Mouse (Mus musculus) heart, adult 18-20 months (tissue): ENCODE results near the gene Slc10a6. TPM values are rescaled to one million over a fixed set of nuclear protein-coding genes. Genes with fewer than 3 reads are reported as not detected.

ENCODE experiments used
- DNase-seq, 2 experiments: peaks; one replicate each; pipeline ENCODE4 v3.0.0; 2021 to 2022; ENCODE audit warnings: mixed read lengths in 1 of 2
- total RNA-seq, 2 experiments: library from RNA; stranded (reverse); gene quantifications; 2 replicates each; pipeline ENCODE4 v1.2.3; 2021

The Slc10a6 gene
- total RNA-seq, 2 experiments from 2014 or later = 8.2 to 10.1 TPM

DNA sequence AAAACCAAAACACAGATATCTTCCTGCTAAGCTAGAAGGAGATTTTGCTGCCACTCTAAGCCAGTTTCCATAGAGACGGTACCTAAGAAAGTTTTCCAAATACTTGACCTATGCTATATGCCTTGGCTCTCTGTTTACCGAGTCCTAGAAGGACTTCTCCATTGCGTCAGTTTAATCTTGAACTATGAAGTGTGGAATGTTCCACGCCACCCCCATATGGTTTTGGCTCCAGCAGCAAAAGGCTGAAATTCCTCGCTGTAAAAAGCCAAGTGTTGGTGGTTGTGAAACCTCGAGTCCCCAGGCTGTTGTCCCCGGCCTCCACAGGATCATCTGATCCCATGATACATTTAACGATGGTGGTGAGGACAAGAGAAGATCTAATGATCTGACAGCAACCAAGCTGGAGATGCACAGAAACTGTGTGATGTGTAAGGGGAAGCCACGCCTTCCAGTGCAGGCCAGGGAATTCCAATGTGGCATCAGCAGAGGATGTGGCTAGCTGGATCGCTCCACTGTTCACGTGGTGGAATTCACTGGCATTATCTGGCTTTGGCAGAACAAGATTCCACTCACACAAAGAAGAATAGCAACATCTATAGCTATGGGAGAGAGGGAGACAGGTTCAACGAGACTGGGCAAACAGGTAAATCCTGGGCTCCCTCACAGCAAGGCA, 8.8 kb downstream of the Slc10a6 start:
- peak; percentile 68 to 78 for DNase-seq

DNA sequence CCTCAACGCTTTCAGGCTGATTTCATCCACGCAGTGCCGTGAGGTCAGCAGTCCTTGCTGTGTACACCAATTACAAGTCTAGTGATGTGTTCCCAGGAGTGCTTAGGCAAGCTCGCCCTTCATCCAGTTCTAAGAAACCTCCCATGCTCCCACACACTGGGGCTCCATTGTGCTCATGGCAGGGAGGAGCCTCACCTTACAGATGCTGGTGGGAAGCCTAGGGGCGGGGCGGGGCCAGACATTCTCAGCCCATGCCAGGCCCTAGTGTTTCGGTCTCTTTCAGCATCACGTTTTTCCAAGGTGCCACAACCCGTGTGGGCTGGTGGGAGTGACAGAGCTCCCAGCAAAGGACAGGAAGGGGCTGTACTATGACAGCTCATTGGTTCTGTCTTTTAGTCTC, 12.0 kb downstream of the Slc10a6 start:
- DNase-seq = no peak

DNA sequence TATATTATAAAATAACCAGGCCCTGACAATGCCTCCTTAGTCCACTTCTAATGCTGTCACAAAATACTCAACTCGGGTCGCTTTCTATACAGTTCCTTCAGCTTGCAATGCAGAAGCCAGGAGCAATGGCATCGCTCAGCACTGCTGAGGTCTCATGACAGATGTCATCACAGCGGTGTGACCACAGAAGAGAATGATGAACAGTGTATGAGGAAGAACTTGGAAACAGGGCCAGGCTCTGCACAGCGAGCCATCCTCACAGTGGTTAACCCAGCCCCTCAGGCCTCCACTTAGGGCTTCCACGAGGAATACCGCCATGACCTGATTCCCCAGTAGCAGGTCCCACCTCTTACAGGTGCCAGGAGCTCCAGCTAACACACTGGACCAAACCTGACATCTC, 14.8 kb downstream of the Slc10a6 start:
- DNase-seq = no peak

DNA sequence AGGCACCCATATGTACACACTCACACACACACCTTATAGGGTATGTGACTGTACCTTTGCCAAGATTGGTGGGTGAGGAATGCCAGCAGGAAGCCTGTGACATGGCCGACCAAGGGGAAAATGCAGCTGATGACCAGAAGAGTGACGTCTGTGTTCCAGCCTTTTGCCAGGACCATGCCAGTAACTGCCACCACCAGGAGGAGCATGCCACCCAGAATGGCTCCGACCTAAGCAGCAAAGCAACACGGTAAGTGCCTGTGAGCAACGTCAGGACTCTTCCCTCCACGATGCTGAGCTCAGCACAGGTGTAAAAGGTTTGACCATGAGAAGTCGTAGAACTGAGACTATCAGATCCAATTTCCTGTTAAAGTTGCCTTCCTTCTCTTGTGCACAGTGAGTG, 16.9 kb downstream of the Slc10a6 start:
- no peak for DNase-seq

DNA sequence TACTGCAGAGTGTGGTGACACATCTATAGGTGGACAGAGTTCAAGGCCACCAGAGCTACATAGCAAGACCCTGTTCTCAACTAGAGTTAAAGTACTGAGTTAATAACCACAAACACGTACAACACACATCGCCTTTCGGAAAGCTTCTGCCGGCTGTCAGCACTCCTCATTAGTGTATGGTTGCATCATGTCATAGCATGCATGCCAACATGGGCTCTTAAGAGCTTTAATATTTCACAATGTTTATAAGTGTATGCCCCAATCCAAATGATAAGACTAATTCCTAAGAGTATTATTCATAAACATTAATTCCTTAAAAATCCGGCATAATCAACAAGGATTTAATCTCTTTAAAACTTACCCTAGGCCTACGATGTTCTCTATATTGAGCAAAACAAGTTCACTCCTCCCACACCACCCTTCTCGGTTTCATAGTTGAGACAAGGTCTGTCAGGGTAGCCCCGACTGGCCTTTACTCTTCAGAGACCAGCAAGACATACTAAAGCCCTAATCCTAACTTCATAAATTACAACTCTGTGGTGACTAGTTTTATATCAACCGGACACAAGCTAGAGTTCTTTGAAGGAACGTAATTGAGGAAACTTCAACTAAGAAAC, 18.2 kb downstream of the Slc10a6 start:
- no peak for DNase-seq

DNA sequence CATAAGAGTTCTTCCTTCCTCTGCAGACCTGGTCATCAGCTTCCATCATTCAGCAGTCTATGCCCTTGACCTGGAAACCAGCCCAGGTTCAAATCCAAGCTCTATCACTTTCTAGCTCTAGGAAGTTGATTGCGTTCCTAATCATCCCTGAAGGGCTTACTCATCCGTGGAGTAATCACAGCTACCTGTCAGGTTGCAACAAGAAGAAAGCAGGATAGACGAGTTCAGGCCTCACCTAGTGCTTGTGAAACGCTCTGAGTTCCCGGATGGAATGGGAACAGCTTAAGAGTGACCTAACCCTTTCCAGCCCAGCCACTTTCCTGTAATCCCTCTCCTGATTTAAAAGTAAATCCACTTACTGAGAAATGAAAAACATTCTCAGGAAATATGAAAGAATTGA, 19.1 kb downstream of the Slc10a6 start:
- DNase-seq = no peak

DNA sequence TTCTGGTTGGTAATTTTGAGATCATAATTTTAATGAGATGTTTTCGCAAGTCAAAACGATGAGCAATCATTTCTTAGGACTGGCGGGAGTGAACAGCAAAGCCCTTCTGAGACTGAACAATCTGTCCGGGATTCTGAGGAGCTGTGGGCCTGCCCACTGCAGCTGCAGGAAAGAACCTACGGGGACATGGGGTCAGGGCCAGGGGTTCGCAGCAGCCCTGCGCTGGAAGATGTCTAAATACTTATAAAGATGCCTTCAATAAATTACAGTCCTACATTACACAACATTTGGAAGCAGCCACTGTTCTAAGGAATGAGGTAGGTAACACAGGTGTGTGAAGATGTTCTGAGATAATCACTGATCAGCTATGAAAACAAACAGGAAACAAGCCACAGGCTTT, 23.5 kb downstream of the Slc10a6 start:
- no peak for DNase-seq

DNA sequence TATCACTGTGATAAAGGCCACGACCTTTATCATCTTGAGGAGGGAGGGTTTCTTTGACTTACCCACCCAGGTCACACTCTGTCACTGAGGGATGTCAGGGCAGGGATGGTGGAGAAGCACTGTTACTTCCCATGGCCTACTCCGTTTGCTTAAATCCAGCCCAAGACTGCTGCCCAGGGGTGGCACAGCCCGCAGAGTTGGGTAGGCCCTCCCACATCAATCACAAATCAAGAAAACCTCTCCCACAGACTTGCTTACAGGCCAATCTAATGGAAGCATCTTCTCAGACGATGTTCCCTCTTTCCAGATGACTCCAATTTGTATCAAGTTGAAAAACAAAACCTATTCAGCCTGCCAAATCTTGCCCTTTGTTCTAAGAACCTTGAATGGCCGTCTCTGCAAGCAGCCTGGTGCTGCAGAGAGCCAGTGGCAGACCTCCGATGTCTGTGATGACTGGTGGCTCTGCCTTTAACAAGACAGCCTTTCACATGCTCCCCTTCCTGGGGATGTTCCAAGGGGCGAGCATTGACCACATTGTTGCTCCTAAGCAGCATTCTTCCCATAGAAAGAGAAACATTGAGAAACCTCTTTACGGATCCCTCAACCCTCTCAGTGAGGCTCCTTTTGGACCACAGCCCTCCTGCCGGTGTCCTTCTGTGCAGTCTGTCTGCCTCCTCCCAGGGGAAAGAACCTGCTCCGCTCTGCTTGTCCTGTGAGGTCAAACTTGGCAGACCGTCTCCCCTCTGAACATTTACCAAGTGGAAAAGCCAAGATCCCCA, 25.9 kb downstream of the Slc10a6 start:
- peak in 1 of 2 experiments; percentile 48 for DNase-seq

DNA sequence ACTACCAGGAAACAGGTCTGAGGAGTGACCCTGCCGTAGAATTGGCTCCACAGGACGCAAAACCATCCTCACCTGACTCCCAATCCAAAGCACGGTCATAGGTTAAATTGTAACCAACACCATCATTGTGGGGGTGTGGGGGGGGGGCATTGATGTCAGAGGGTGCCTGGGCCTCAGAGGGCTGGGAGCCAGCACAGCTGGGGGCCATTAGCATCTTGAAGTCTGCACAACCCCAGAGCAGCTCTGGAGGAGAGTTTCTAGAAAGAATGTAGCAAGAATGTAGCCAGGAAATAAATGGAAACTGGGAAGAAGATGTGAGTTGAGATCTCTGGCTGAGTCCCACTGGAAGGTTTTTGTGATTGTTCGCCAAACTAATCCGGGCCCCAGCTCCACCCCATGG, 30.3 kb downstream of the Slc10a6 start:
- no peak for DNase-seq

DNA sequence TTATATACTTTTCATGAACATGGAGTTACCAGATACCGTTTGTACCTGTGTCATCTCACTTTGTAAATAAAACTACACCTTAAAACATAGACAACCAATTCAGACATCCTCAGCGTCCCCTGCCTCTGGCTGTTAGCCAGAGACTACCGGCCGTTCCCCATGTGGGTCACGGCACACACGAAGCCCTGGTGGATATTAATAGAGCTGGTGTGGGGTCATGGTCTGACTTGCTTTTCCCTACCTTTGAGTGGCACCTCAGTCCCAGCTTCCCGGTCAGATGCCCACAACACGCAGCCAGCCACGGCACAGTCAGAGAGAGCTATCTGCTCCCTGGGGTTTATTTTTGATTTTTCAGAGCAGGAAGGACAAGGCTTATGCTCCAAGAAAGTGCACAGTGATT, 30.9 kb downstream of the Slc10a6 start:
- DNase-seq = no peak

DNA sequence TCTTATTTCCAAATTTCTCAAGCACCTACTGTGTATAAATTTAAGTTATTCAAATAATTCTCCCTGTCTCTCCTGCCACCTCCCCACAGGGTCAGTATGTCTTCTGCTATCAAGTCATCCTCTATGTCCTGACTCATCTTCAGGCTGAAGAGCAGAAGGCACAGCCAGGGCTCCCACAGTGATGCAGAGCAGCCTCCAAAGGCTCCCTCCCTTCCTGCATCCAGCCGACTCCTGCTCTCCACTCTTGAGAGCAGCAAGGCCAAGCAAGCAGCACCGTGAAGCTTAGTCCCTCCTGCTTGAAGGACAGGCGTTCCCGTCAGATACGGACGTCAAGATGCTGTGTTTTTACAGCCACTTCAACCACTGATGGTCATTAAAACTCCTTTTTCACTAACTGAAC, 31.6 kb downstream of the Slc10a6 start:
- no peak for DNase-seq

DNA sequence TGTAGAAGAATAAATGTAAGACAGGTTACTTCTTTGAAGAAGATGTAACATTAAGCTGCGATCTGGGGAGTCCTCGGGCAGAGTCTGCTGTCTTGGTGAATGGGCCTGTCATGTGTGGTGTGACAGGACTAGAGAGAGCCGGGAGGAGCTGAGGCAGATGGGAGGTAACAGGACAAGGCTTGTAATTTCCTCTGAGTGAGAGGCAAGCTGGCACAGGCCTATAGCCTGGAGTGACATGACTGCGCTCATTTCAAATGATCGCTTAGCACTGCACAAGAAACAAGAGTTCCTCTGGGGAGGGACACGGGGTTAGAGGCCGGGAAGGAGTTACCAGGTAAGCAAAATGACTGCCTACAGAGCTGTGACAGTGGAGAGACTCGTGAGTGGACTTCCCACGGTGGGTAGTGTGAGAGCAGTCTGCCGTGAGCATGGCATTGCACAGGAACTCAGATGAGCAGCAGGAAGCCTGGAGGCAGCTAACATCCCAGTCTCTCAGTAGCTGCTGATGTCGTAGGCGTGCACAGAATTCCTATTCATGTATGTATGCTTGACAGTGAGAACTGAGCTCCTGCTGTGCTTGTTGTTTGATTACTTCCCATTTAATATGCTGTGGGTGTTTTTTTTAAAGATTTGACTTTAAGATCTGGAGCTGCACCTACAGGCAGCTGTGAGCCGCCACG, 32.6 kb downstream of the Slc10a6 start:
- no peak for DNase-seq

DNA sequence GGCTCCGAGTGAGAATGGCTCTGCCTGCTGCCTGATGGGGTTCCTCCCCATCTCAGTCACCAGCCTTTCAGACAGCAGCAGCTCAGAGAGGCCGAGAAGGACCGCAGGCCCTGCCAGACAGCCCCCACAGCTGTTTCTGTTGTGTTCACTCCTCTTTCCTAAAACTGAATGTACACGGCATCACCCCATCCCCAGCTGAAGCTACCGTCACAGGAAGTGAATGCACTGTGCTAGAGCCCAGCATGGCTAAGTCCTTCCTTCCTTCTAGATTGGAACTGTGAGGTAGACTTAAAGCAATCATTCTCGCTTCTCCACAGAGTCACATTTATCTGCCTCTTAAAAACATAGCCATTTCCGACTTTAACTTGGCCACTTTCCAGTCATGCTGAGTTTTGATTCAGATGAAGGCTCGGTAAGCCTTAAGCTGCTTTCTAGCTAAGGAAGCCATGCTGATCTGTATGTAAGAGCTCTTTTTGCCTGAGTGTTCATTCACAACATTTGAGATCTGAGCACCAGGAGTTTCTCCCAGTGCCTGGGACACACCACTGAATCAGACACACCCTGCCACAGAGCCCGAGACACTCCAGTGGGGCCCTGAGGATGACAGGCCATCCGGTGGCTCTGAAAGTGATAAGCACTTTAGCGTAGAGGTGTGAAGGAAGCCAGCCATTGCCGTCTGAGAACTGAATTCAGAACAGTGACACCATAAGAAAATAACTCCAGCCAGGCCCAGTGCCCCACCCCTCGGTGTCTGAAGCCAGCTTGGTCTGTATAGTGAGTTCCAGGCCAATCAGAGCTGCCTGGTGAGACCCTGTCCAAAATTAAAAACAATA, 33.6 kb downstream of the Slc10a6 start:
- no peak for DNase-seq

DNA sequence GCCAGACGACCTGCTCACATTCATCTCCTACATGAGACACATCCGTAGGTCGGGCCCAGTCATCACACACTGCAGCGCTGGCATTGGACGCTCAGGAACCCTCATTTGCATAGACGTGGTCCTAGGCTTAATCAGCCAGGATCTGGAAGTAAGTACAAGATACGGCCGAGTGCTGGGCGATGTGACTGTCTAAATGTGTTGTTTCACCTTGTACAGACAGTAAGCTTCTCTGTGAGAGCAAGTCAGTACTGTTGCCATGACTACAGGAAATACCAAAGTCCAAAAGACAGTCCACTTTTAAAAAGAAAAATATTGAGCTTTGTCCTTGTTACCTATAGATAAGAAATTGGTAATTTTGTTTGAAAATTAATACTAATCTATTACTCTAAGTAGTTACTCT, 35.6 kb downstream of the Slc10a6 start:
- DNase-seq = no peak

DNA sequence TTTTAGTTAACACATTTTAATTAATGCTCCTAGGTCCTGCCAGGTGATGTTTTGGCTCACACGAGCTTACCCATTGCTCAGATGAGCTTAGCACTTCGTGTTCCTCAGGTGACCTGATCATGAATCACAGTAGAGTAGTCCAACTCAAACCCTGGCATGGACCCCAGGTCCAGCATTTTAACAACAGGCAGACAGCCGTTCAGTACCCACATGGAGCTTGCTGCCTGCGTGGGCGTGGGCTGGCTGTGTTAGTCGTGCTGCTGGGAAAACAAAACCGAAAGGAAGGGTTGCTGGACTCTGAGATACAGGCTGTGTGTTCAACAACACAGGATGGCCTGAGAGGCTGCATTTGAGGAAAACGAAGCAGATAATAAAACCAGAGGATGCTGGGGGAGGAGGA, 36.5 kb downstream of the Slc10a6 start:
- DNase-seq = peak; percentile 52 to 54

DNA sequence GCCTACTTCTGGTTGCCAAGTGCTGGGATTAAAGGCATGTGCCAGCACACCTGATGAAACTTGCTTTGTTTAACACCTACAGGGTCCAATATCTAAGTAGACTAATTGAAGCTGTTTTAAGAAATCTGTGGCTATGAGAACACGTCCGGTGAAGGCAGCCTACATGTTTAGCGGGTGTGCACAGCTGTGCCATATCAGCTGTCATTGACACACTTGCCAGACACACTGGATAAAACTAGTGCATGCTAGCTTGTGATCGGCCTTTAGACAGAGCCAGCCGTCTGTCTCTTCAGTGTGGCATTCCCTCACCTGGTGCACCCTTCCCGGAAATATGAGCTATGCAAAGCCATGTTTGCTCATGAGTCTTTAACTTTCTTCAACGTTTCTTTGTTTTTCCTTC, 37.4 kb downstream of the Slc10a6 start:
- DNase-seq = peak in 1 of 2 experiments; percentile 36

DNA sequence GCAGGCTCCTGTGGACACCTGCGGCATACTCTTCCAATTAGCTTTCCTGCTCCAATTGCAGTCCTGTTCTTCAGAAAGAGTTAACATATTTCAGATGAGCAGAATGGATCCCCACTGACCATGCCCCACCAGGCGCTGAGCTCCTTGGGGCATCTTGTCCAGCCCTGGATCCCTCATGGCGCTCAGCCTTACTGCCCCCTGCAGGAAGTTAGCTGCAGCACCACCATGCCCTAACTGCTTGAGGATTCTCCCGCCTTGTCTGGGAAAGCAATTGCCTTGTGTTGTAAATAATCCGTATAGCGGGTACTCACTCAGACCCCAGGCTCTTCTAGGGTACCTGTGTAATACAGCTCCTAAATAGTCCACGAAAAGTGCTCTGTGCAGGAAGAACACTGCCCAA, 42.0 kb downstream of the Slc10a6 start:
- no peak for DNase-seq

DNA sequence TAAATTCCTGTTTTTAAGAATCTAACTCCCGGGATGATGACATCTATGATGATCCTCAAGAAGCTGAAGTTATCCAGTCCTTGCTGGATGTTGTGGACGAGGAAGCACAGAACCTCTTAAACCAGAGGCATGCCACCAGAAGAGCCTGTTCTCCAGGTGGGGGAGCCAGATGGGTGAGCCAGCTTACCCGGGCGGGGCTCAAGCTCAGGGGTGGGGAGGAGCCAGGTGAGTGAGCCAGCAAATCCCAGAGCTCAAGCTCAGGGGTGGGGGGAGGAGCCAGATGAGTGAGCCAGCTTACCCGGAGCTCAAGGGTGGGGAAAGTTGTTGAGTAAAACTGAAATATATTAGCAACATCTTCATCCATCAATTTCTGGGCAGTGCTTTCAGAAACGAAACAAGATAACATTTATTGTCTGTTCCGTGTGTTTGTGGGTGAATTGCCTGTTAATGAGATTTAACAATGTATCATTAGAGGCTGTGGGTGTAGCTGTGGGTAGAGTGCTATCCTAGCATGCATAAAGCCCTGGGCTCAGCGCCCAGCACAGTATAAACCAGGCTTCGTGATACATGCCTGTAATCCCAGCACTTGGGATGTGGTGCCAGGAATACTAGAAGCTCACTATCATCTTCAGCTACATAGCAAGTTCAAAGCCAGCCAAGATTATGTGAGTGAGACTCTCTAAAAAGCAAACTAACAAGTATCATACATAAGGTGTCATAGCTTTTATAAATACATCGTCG, 49.4 kb downstream of the Slc10a6 start:
- DNase-seq = no peak

DNA sequence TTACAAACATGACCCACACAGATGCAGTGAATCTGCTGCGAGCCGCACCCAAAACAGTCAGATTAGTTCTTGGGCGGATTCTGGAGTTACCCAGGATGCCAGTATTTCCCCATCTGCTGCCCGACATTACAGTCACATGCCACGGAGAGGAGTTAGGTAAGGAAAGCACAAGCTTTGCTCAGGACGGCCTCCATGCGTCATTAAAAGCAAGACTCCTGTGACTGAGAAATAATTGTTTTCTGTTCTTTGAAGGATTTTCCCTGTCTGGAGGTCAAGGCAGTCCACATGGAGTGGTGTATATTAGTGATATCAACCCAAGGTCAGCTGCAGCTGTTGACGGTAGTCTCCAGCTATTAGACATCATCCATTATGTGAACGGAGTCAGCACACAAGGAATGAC, 59.8 kb downstream of the Slc10a6 start:
- no peak for DNase-seq

DNA sequence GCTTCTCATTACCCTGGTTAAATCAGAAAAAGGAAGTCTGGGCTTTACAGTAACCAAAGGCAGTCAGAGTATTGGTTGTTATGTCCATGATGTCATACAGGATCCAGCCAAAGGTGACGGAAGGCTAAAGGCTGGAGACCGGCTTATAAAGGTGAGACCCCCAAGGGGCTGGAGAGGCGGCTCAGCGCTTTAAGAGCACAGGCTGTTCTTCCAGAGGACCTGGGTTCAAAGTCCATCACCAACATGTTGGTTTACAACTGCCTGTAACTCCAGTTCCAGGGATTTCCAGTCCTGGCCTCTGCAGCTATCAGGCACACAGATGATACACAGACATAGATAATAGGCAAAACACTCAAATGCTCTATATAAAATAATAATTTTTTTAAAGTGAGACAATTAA, 61.2 kb downstream of the Slc10a6 start:
- DNase-seq = no peak

DNA sequence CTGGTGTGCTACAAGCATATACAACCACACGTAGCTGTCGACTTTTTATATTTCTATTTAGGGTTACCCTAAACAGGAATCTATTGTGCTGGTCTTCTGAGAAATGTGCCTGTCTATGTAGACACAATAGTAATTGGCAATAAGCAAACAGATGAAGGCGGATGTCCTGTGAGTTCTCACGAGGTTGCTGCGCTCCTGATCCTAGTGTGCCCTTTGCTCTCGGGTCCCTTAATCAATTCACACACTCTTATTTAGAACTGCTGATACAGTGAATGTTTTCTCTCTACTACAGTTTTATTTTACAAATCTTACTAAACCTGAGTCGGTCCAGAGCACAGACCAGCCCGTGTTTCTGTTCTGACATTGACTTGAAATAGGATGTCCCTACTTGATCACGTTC, 68.7 kb downstream of the Slc10a6 start:
- DNase-seq = no peak
